Mouse (Mus musculus): ENCODE measurements around the gene Enpp7.

The Enpp7 gene

GRCm38 (mm10) chr11:118998540-118999265 lies 10.7 kb downstream of the Enpp7 start:
- DNase-seq, result peak; percentile 81 to 90

- peak; percentile 56 to 62 for DNase-seq
Measured at GRCm38 (mm10) chr11:118999361-118999804, 11.4 kb downstream of the Enpp7 start.

- DNase-seq, result no peak
Measured at GRCm38 (mm10) chr11:119000877-119001276, 12.9 kb downstream of the Enpp7 start.

GRCm38 (mm10) chr11:119001493-119002128 lies 13.6 kb downstream of the Enpp7 start:
- DNase-seq, result no peak

GRCm38 (mm10) chr11:119005547-119006275 lies 17.7 kb downstream of the Enpp7 start:
- no peak for DNase-seq

GRCm38 (mm10) chr11:119006462-119006861 lies 18.5 kb downstream of the Enpp7 start:
- no peak for DNase-seq

GRCm38 (mm10) chr11:119007461-119008456 lies 19.8 kb downstream of the Enpp7 start:
- no peak for DNase-seq

GRCm38 (mm10) chr11:119014455-119014854 lies 26.5 kb downstream of the Enpp7 start:
- no peak for DNase-seq

GRCm38 (mm10) chr11:119017506-119017905 lies 29.5 kb downstream of the Enpp7 start:
- DNase-seq, result no peak

- DNase-seq, result no peak
Measured at GRCm38 (mm10) chr11:119021180-119021579, 33.2 kb downstream of the Enpp7 start.

GRCm38 (mm10) chr11:119022068-119022894 lies 34.3 kb downstream of the Enpp7 start:
- DNase-seq, result no peak

GRCm38 (mm10) chr11:119022895-119023615 lies 35.1 kb downstream of the Enpp7 start, which contains the start of gene Cbx2:
Gene Cbx2 (plus strand): TSS chr11:119022962.
- DNase-seq, result peak; percentile 83 to 93

- DNase-seq, result peak in 1 of 2 experiments; percentile 30
Measured at GRCm38 (mm10) chr11:119023616-119023980, 35.6 kb downstream of the Enpp7 start.

- no peak for DNase-seq
Measured at GRCm38 (mm10) chr11:119024260-119024659, 36.3 kb downstream of the Enpp7 start.

- DNase-seq, result no peak
Measured at GRCm38 (mm10) chr11:119026203-119026602, 38.2 kb downstream of the Enpp7 start.

- peak; percentile 78 to 84 for DNase-seq
Measured at GRCm38 (mm10) chr11:119033874-119034558, 46.0 kb downstream of the Enpp7 start.

GRCm38 (mm10) chr11:119034635-119035034 lies 46.6 kb downstream of the Enpp7 start:
- no peak for DNase-seq

GRCm38 (mm10) chr11:119035094-119035685 lies 47.2 kb downstream of the Enpp7 start:
- DNase-seq, result no peak

- no peak for DNase-seq
Measured at GRCm38 (mm10) chr11:119035686-119036165, 47.7 kb downstream of the Enpp7 start.
